Mouse (Mus musculus) CD4-positive, CD25-positive, alpha-beta regulatory T cell, adult 2 months (primary cell): Measurements from ENCODE around the gene Ncmap.
A peak's percentile ranks its signal among the peaks of the same experiment; 100 is the strongest.
"Not testable (repeated sequence)": the region's sequence is repeated elsewhere in the genome, so short reads cannot be mapped to it uniquely, and the experiment has no call there.

Source experiments
- DNase-seq: peaks from one replicate; pipeline ENCODE4 v3.0.0-alpha.2; 2012; ENCODE audit warnings: low read depth, low spot score

The Ncmap gene

GRCm38 (mm10) chr4:135401881-135402280, 3.9 kb upstream of the Ncmap start:
- no peak for DNase-seq

- no peak for DNase-seq
Measured at GRCm38 (mm10) chr4:135397551-135397950, 476 bp downstream of the Ncmap start.

- peak; percentile 58 for DNase-seq
Measured at GRCm38 (mm10) chr4:135396303-135396702, 1.7 kb downstream of the Ncmap start.

- DNase-seq, result no peak
Measured at GRCm38 (mm10) chr4:135395375-135395774, 2.7 kb downstream of the Ncmap start.

- no peak for DNase-seq
Measured at GRCm38 (mm10) chr4:135394666-135395065, 3.4 kb downstream of the Ncmap start.

- DNase-seq, result no peak
Measured at GRCm38 (mm10) chr4:135393381-135393780, 4.6 kb downstream of the Ncmap start.

GRCm38 (mm10) chr4:135392801-135393200, 5.2 kb downstream of the Ncmap start:
- no peak for DNase-seq

- peak; percentile 59 for DNase-seq
Measured at GRCm38 (mm10) chr4:135391014-135391413, 7.0 kb downstream of the Ncmap start.

GRCm38 (mm10) chr4:135385614-135386013, 12.4 kb downstream of the Ncmap start:
- DNase-seq, result peak; percentile 32

GRCm38 (mm10) chr4:135382316-135382715, 15.7 kb downstream of the Ncmap start:
- DNase-seq, result peak; percentile 93

GRCm38 (mm10) chr4:135381355-135381754, 16.7 kb downstream of the Ncmap start:
- DNase-seq, result no peak

- no peak for DNase-seq
Measured at GRCm38 (mm10) chr4:135377241-135377640, 20.8 kb downstream of the Ncmap start.

GRCm38 (mm10) chr4:135375444-135375843, 22.6 kb downstream of the Ncmap start:
- DNase-seq, result peak; percentile 52

GRCm38 (mm10) chr4:135373299-135373698, 24.7 kb downstream of the Ncmap start:
- peak; percentile 45 for DNase-seq

GRCm38 (mm10) chr4:135370372-135370771, 27.7 kb downstream of the Ncmap start:
- DNase-seq, result no peak

- DNase-seq, result no peak
Measured at GRCm38 (mm10) chr4:135362828-135363227, 35.2 kb downstream of the Ncmap start.

GRCm38 (mm10) chr4:135361722-135362121, 36.3 kb downstream of the Ncmap start:
- DNase-seq, result no peak

GRCm38 (mm10) chr4:135358736-135359135, 39.3 kb downstream of the Ncmap start:
- DNase-seq, result peak; percentile 91

- no peak for DNase-seq
Measured at GRCm38 (mm10) chr4:135357221-135357920, 40.7 kb downstream of the Ncmap start.

GRCm38 (mm10) chr4:135355886-135356550, 42.0 kb downstream of the Ncmap start:
- DNase-seq, result no peak

GRCm38 (mm10) chr4:135354751-135355150, 43.3 kb downstream of the Ncmap start:
- not testable (repeated sequence) for DNase-seq

GRCm38 (mm10) chr4:135353794-135354450, 44.1 kb downstream of the Ncmap start:
- DNase-seq, result peak; percentile 45
